Mouse (Mus musculus): Measurements from ENCODE around the gene Cds1.

DNA sequence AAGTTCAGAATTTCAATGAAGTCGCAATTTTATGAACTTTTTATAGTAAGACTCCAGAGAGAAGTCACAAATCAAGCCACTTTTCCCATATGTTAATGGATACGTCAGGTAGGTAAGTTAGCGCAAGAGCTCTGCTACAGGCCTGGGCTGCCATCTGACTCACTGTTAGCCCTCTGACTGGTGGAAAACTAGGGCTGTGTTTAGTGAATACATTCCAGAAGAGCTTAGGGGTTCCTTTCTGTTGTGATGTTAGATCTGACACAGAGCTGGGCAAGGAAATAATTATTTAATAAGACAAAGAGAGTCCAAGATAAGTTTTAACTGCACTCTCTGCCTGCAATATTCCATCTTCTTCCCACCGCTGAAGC, 23.7 kb upstream of the Cds1 start:
- no peak for TF ChIP-seq CTCF (IDR thresholded peaks at IDR 0.05)
- no peak for TF ChIP-seq POLR2A (IDR thresholded peaks at IDR 0.05; ENCODE audit: insufficient read depth, low read depth, low read length)
- TF ChIP-seq EP300 (IDR thresholded peaks at IDR 0.05; ENCODE audit: insufficient read depth, low read depth, low read length) = no peak

Measured in heart, adult 2 months (tissue).